Mouse (Mus musculus) ES-E14 (cell line): ENCODE data around the gene Slc35a2. TPM values are rescaled to one million over a fixed set of nuclear protein-coding genes. Genes with fewer than 3 reads are reported as not detected.
A peak's percentile ranks its signal among the peaks of the same experiment; 100 is the strongest.

Experiments
- DNase-seq: peaks from one replicate; pipeline ENCODE4 v3.0.0-alpha.2; 2013; ENCODE audit warnings: low read depth, low spot score
- H3K27ac ChIP-seq: 2 replicates; pipeline ENCODE4 v1.5.1; 2012; ENCODE audit warnings: low read depth, mild to moderate bottlenecking, low read length, moderate library complexity, mixed read lengths; ENCODE audit not compliant: poor library complexity, insufficient read depth, severe bottlenecking
- H3K36me3 ChIP-seq: 2 replicates; pipeline ENCODE4 v1.6.1; 2012; ENCODE audit warnings: mild to moderate bottlenecking, low read length, moderate library complexity, mixed read lengths; ENCODE audit not compliant: control insufficient read depth, poor library complexity, insufficient read depth, severe bottlenecking
- H3K4me1 ChIP-seq, 2 experiments: fragments of 150-350 bp in 1 of 2; sonication (generic) in 1 of 2; 2 replicates each; pipeline ENCODE4 v1.6.1; 2012; ENCODE audit warnings: low read length in 2 of 2, mild to moderate bottlenecking in 1 of 2, mixed read lengths in 1 of 2; ENCODE audit not compliant: control insufficient read depth in 2 of 2, insufficient read depth in 2 of 2, poor library complexity in 1 of 2
- H3K4me3 ChIP-seq, 2 experiments: fragments of 150-350 bp in 1 of 2; sonication (generic) in 1 of 2; 2 replicates each; pipeline ENCODE4 v1.5.1; 2012; ENCODE audit warnings: low read length in 2 of 2, low read depth in 1 of 2, mild to moderate bottlenecking in 1 of 2, mixed read lengths in 1 of 2; ENCODE audit not compliant: insufficient read depth in 1 of 2, poor library complexity in 1 of 2, severe bottlenecking in 1 of 2
- H3K9ac ChIP-seq: 2 replicates; pipeline ENCODE4 v1.6.1; 2012; ENCODE audit warnings: low read depth, mild to moderate bottlenecking, low read length, mixed read lengths; ENCODE audit not compliant: poor library complexity, insufficient read depth, severe bottlenecking
- H3K9me3 ChIP-seq: fragments of 150-350 bp; sonication (generic); 2 replicates; pipeline ENCODE4 v1.6.1; 2012; ENCODE audit warnings: low read depth, mild to moderate bottlenecking, low read length; ENCODE audit not compliant: control insufficient read depth, insufficient read depth
- CHD2 ChIP-seq: IDR thresholded peaks from 2 replicates; pipeline ENCODE4 v1.6.1; 2014; ENCODE audit warnings: mild to moderate bottlenecking, low read depth, low read length, inconsistent platforms
- HCFC1 ChIP-seq: IDR thresholded peaks from 2 replicates; pipeline ENCODE4 v1.6.1; 2012; ENCODE audit warnings: low read length, inconsistent platforms, borderline replicate concordance; ENCODE audit not compliant: insufficient read depth
- MAFK ChIP-seq: IDR thresholded peaks from 2 replicates; pipeline ENCODE4 v1.6.1; 2014; ENCODE audit warnings: mild to moderate bottlenecking, low read depth, low read length, inconsistent platforms; ENCODE audit not compliant: insufficient read depth
- ZC3H11A ChIP-seq: IDR thresholded peaks from 2 replicates; pipeline ENCODE4 v1.6.1; 2012; ENCODE audit warnings: low read depth, mild to moderate bottlenecking, inconsistent platforms, low read length, borderline replicate concordance
- ZNF384 ChIP-seq: IDR thresholded peaks from 2 replicates; pipeline ENCODE4 v1.6.1; 2012; ENCODE audit warnings: low read depth, low read length, inconsistent platforms
- in situ Hi-C, 2 experiments: fragments of 600-800 bp; cut with MboI; formaldehyde crosslinking; loops; one replicate each; pipeline ENCODE4 v1.15.1; 2025; ENCODE audit warnings: low sequenced_read_pairs in 2 of 2, inconsistent platforms in 1 of 2; ENCODE audit not compliant: unreplicated experiment in 2 of 2
- total RNA-seq: library from RNA; depleted of rRNA; stranded (reverse); fragments of 300-350 nt; gene quantifications from 2 replicates; pipeline ENCODE4 v1.2.3, GENCODE M21; 2012

Slc35a2 gene
- total RNA-seq, 1 experiment: 38.3 TPM

- in situ Hi-C loops: no loop called here
- no peaks in the 10 kb centered on the region for H3K9me3 ChIP-seq
- DNase-seq: no peak
- peaks cover 0 to 8% of the 10 kb centered on the region in 2 experiments; a peak in 3 of 4 replicates for H3K4me1 ChIP-seq
- H3K4me3 ChIP-seq: no peak overlapping the region
- no peak for TF ChIP-seq ZC3H11A
- TF ChIP-seq CHD2: no peak
- no peak for TF ChIP-seq MAFK
- no peak for TF ChIP-seq HCFC1
- TF ChIP-seq ZNF384: no peak
- H3K36me3 ChIP-seq: peaks cover 24% of the 10 kb centered on the region
- no peak overlapping the region for H3K9ac ChIP-seq
- no peak overlapping the region for H3K27ac ChIP-seq
These were observed 14.0 kb upstream of the Slc35a2 start for GRCm38 (mm10) chrX:7869826-7870225.

DNA sequence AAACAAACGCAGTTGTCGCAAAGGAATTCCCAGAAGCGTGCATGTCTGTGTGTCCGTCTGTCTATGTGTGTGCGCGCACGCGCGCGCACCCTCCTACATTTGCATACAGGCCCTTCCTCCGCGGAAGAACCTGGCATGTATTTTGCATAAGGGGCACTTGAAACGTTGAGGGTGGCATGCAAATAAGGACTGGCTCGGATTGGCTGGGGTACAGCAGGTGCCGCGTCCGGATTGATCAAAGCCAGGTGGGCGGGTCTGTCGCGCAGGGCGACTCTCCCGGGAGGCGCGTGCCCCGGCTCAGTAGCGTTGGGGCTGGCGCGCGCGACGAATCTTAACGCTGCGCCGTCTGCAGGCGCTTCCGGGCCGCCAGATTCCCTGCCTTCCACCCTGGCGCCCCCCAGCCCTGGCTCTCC lies 5.8 kb upstream of the Slc35a2 start, which contains the start of gene Pim2:
TSS of gene Pim2 (plus strand) at position 256 of the 413 bp plus-strand sequence.
- no peak for DNase-seq
- TF ChIP-seq HCFC1 (no peak), CHD2 (no peak), MAFK (no peak), ZNF384 (no peak), ZC3H11A (no peak)
- H3K9ac ChIP-seq: peak within 1 kb of the TSS; percentile 83
- peak within 1 kb of the TSS; percentile 18; the same call in 1 of the 2 replicates for H3K27ac ChIP-seq
- in situ Hi-C loops: no loop called here
- peaks cover 19% of the 10 kb centered on the region for H3K36me3 ChIP-seq
- H3K4me1 ChIP-seq: peaks cover 0 to 5% of the 10 kb centered on the region in 2 experiments; a peak in 2 of 4 replicates
- peak within 1 kb of the TSS; percentile 84 to 88 for H3K4me3 ChIP-seq
- H3K9me3 ChIP-seq: no peaks in the 10 kb centered on the region

DNA sequence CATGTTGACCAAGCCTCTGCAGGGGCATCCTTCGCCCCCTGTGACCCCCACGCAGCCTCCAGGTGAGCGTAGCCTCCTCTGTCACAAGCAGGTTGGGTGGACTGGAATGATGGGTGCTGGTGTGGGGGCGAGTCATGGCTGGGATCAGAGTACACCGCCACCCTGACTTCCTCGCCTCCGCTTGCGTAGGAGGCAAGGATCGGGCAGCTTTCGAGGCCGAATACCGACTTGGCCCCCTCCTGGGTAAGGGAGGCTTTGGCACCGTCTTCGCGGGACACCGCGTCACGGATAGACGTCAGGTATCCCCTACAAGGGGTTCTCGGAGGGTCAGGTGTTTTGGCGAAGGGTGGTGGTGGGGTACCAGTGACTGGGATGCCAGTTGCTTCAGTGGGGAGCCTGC lies 5.3 kb upstream of the Slc35a2 start:
- peak overlapping the region; percentile 84 to 88 for H3K4me3 ChIP-seq
- DNase-seq: no peak

GRCm38 (mm10) chrX:7879819-7880218 lies 4.0 kb upstream of the Slc35a2 start:
- H3K4me1 ChIP-seq: peaks cover 0 to 5% of the 10 kb centered on the region in 2 experiments; a peak in 2 of 4 replicates
- DNase-seq: no peak
- in situ Hi-C loops: no loop called here

More for the DNA sequence above, 5.3 kb upstream of the Slc35a2 start:
- H3K9ac ChIP-seq: peak overlapping the region; percentile 83
- H3K9me3 ChIP-seq: no peaks in the 10 kb centered on the region
- in situ Hi-C loops: no loop called here
- H3K27ac ChIP-seq: peak overlapping the region; percentile 18; the same call in 1 of the 2 replicates
- H3K4me1 ChIP-seq: peaks cover 0 to 5% of the 10 kb centered on the region in 2 experiments; a peak in 2 of 4 replicates
- H3K36me3 ChIP-seq: peaks cover 17% of the 10 kb centered on the region
- no peak for TF ChIP-seq HCFC1

More at GRCm38 (mm10) chrX:7879819-7880218, 4.0 kb upstream of the Slc35a2 start:
- H3K9me3 ChIP-seq: no peaks in the 10 kb centered on the region
- H3K36me3 ChIP-seq: peaks cover 7% of the 10 kb centered on the region
- no peak overlapping the region for H3K27ac ChIP-seq
- no peak overlapping the region for H3K9ac ChIP-seq
- TF ChIP-seq MAFK (no peak), ZC3H11A (no peak), HCFC1 (no peak), ZNF384 (no peak), CHD2 (no peak)
- H3K4me3 ChIP-seq: peak overlapping the region; percentile 1 to 88; a peak in 3 of 4 replicates
